Mouse (Mus musculus) adrenal gland, postnatal 36 days (tissue): ENCODE measurements around the gene Lmntd1. TPM values are rescaled to one million over a fixed set of nuclear protein-coding genes. Genes with fewer than 3 reads are reported as not detected.

ENCODE experiments used
- DNase-seq, 2 experiments: peaks; one replicate each; pipeline ENCODE4 v3.0.0; 2021; ENCODE audit warnings: mixed read lengths in 1 of 2
- long read RNA-seq, 2 experiments: library from polyadenylated mRNA; stranded (forward); transcript quantifications; one replicate each; pipeline ENCODE4 v2.0.0; 2021; ENCODE audit warnings: borderline sequencing depth in 2 of 2
- total RNA-seq, 2 experiments: library from RNA; stranded (reverse); gene quantifications; 2 replicates each; pipeline ENCODE4 v1.2.3; 2021

The Lmntd1 gene
- under 1 TPM; 0.33 to 0.56 TPM for total RNA-seq
- long read RNA-seq, experiment 1, partial matches to known transcripts: 1 of 2 reads
- long read RNA-seq, experiment 1, other reads (novel, unspliced or antisense): 1 of 2 reads
- long read RNA-seq, experiment 2: 0 reads

DNA sequence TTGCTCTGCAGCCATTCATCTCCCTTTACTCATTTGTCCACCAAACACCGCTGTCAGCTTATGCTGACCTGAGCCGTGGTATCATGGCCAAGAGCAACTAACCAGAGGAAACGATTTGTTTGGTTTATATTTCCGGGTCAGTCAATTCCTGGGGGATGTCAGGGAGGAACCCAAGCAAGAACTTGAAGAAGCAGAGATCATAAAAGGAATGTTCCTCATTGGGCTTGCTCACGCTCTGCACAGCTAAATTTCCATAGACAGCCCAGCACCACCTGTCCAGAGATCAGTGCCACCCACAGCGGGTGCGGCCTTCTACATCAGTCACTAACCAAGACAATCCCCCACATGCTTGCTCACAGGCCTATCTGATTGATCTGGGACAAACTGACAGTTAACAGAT is at the start of gene Lmntd1:
Gene Lmntd1, minus strand, starts transcription at position 101 of the 400 bp plus-strand sequence.
- no peak for DNase-seq

DNA sequence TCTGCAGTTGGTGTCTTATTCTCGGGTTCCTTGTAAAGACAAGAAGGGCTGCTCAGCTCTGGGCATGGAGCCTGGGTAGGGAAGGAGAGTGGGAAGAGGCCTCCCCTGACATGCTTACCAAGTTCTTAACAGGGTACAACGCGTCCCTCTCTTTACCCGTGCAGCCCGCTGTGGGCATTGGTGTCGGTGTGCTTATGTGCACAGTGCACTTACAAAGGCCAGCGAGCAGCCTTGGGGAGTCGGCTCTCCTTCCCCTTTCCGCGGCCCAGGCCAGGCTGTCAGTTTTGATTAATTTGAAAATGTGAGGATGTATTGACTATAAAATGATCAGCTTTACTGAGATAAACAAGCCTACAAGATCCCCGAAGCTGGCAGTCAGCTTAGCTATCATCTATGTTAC is 46.8 kb upstream of the Lmntd1 start:
- DNase-seq: peak; percentile 19 to 30

DNA sequence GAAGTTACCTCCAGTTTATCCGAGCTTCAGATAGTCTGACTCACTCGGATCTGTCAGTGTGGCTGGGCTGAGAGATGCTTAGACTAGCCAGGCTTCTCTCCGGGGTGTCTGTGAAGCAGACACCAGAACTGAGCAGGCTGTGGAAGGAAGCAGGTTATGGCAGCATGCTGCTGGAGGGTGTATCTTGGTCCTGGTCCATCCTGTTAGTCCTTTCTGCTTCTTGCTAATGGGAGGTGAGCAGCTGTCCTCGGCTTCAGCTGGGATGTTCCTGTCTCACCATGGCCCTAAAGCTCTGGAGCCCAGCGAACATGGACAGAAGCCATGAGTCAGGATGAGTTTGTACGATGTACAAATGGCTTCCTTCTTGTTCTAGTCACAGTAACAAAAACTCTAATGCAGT is 45.0 kb upstream of the Lmntd1 start:
- DNase-seq: no peak

DNA sequence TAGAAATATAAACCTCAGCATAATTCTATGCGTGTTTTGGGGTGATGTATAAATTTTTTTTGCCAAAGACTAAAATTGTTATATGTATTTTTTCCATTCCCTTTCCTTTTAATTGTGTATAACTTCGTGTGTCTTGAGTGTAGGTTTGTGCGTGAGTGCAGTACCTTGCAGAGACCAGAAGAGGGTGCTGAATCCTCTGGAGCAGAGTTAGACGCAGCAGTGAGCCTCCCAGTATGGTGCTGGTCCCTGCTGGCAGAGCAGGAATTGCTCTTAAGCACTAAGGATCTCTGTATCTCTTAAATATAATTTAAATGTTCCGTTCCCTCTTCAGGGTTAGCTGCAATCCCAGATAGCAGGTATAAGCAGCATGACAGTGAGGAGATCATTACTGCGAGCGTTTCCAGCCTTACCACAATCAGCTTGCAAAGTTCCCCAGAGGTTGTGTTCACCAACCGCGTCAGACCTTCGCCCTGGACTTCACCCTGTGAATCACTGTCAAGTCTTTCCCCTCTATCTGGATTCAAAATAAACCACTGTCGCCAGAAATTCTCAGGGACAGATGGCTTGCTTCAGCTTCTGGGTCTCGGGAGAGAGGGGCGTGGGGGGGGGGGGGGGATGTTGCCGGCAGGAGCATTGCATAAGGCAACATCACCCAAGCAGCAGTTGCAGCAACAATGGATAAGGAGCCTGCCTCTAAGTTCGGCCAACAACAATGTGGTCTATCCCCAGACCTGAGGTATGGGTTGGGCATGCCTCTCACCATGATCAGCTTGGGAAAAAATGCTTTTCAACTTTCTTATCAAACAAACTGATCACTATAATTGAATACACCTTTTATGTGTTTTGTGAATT is 42.8 kb upstream of the Lmntd1 start:
- no peak for DNase-seq

DNA sequence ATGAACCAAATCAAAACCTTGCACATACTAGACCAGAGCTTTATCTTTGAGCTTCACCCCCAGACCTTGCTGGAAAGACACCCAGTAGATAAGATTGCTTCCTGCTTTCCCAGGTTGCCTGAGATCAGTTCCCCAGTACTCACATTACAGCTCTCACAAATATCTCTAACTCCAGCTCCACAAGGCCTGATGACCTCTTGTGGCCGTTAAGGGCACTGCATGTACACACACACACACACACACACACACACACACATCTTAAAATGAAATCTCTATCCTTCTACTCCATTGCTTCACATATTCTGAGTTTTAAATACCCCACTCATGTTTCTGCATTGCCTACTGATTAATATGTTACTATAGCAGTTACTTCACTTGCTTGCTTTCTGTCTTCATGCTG is 41.6 kb upstream of the Lmntd1 start:
- DNase-seq: no peak

DNA sequence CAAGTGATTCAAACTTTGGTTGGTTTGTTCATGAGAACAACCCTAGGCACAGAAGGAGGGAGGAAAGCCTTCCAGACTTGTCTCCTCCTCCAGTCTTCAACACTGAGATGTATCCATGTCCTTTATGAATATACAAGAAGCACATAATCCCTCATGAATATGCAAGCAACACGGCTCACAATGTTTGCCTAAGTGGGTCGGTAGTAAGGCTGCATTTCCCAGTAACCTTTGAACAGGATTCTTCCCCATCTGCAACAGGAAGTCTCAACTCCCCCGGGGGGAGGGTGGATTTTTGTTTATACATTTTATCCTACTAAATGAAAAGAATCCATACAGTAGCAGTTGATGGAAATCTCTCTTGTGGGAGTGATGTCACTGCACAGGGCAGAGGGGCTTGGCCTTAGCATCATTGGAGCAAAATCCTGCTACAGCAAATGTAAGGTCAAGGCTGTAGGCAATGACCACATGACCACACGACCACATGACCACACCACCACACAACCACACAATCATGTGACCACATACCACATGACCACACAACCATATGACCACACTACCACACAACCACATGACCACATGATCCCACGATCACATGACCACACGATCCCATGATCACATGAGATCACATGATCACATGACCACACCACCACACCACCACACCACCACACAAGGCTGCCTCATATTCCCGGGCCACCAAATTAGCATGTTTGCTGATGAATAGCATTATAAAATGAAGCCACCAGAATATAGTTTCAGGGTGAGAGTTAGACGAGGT is 40.1 kb upstream of the Lmntd1 start:
- DNase-seq: no peak

DNA sequence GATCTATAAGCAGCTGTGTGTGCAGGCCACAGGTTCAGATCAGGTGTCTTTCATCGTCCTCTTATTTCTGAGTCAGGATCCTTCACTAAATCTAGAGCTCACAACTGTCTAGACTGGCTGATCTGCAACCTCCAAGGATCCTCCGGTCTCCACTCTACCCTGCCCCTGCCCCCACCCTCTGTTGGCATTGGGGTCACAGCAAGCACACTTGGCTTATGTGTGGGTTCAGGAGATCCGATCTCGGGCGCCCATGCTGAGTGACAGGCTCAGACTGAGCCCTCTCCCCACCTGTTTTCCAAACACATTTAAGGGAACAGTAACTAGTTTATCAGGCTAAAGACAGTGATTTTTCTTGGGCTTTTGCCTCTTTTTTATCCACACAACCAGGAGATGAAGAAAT is 39.5 kb upstream of the Lmntd1 start:
- no peak for DNase-seq

DNA sequence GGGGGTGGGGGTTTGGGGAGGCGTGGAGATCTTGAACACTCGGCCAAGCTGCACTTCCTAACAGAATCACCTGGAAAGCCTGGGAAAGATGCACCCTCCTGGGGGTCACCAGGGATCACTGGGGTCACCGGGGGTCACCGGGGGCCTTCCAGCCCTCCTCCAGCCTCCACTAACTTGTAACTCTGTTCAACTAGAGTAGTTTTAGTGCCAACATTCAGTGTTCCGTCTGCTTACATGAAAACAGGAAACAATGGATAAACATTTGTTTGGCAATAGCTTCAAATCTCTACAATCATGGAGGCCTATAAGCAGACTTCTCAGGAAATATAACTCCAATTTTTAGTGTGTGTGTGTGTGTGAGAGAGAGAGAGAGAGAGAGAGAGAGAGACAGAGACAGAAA is 38.9 kb upstream of the Lmntd1 start:
- DNase-seq: no peak

DNA sequence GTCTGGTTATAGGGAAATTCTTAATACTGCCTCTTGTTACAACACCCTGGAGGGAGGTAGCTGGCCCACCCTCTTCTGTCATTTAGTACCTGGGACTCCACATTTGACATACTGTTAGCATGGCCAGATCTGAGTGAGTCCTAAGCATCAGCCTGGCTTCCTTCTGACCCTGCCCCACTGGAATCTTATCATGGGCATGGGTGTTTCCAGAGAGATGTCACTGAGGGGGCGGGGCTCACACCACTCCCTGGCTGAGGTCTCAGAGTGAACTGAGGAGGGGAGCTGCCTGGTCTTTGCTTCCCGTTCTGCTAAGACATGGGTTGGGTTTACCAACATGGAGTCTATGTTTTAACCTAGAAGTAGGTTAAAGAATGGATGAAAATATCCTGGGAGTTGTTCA is 37.9 kb upstream of the Lmntd1 start:
- no peak for DNase-seq

DNA sequence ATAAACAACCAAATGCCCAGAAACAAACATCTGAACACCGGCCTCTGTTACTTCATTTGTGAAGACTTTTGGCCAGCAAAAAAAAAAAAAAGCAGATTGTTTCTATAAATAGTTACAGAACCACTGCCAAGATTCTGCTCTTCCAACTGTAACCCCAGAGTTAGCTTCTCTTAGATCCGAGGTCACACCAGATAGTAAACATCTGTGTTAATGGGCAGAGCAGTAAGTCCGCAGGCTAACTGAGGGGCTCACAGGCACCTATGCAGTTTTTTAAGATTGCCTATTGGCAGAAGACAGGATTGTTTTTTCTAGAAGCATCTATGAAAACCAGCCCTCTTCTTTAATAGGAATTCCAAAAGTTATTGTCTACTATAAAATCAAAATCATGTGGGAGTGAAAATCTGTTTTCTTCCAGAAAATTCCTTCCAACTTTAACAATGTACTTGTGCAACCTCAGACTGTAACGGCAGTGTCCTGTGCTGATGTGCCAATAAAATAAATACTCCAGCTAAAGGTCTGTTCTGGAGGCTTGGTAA is 26.9 kb upstream of the Lmntd1 start:
- no peak for DNase-seq

DNA sequence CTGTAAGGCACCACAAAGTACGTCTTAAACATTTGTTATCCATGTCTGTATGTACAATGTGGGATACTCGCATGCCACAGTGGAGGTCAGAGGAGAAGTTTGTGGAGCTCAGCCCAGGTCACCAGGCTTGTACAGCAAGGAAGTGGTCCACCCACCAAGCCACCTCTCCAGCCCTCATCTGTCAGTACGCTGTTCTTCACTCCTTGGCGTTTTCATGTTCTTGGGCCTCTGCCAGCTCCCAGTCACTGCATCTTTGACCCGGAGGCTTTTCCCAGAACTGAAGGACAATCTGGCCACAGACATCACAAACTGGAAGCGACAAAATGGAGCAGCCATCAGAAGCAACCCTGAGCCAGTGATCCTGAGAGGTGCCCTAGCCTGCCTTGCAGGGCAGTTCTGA is 24.1 kb upstream of the Lmntd1 start:
- DNase-seq: peak; percentile 80 to 82

DNA sequence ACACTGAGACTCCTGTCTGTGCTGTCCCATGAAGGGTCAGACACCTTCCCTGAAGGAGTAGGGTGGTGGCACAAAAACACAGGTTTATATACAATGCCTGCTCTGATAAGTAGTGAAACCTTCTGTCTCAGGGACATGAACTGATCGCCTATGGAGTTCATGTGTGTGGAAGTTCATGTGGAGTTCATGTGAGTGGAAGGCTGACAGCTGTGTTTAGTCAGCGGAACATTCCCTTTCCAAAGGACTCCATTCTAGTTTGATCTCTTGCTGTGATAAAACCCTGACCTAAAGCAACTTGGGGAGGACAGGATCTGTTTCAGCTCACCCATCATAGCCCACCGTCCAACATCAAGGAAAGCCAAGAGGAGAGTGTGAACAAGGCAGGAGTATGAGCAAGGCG is 22.6 kb upstream of the Lmntd1 start:
- no peak for DNase-seq

DNA sequence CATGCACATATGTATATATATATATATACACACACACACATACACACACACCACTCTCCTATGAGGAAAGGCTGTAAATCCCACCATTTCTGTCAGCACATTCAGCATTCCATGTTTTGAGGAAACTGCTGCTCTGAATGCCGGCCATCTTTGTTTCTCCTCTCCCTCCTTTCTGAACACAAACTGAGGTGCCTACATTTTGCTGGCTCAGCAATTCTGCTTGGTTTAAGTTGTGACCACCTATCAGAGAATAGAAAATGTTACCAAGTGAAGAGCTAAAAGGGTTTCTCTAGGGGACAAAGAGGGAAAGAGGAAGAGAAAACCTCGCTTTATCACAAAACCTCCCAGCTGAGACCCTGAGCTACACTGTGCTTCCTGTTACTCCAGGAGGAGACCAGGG is 20.3 kb upstream of the Lmntd1 start:
- DNase-seq: no peak

DNA sequence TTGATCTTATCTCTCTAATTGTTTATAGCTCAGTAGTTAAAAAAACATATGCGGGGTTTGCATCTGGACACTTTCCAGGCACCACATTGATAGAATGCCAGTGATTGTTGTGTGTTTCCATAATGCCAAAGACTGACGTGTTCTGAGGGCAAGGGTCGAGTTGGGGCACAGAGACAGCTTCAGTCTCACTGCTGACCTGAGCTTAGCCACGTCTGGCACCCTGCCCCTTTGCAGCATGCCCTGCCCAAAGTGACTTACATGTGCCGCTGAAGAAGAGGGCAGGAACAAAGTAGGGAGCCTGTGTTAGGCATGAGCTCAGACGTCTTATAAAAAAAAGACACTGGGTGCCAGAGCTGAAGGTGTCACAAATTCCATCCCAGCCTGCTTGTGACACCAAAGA is 16.1 kb upstream of the Lmntd1 start:
- no peak for DNase-seq

DNA sequence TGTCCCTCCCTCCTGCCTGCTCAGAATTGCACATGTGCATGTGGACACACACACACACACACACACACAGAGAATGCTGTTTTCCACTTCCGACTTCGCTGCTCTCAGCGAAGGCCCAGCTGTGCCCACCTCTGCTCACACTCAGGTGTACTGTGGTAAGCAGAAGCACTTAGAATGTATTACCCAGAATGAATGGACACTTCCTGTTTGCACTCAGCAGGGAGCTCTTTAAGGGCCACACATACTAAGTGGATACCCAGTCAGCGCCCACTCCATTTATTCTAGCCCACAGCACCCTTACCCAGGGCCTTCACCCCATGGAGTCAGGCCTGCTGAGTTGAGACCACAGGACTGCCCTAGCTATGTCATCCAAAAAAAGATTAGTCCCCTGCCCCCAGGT is 9.0 kb upstream of the Lmntd1 start:
- DNase-seq: no peak

DNA sequence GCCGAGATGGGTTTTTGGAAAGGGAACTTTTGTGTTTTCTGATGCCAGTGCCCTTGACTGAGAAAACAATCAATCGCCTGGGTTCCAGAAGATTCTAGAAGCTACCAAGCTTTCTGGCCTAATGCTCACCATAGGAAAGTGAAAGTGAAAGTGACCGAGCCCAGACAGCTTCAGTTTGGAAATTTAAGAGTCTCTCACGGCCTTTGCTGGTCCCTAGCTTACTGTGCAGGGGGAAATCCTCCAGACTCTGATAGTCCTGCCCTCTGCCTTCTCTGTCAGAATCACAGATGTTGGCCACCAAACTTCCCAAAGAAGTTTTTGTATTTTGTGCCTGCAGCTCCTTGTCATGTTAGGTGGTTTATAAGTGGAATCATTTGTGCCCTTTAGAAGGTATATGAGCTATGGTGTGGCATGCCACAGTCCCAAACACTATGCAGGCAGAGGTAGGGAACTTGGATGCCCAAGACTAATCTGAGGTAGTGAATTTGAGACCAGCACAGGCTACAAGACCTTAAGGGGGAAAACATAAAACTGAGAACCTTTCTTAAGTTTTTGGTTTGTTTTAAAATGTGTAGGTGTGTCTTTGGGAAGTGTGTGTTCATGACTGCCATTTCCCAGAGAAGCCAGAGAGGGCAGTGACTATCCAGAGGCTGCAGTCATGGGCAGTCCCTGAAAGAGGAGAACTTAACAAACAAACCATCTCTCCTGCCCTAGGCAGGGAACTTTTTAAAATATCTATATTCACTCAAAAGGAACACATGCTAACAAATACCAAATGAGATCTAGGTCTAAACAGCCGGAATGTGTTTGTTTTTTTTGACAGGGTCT is 2.5 kb upstream of the Lmntd1 start:
- DNase-seq: no peak

DNA sequence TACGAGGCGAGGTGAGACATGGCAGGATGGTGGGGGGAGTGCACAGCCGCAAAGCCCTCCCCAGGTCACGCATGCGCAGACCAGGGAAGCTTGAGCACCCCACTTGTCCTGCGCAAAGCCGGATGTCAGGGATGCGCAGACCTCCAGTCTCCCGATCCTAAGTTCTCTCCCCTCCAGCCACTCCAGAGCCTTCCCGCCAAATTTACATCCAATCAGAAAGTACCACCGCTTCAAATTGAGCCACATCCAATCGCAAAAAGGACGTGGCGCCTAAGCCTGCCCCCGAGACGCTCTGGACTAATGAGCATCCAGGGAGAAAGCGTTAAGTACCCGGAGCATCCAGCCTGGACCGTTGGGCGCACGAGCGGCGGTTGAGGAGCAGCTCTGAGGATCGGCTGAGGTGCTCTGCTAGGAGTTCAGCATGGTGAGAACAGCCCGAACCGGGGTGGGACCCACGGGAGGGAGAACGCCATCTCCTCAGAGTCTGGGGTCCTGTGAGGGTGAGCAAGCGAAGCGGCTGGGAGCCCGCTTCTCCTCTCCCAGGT is 1.6 kb upstream of the Lmntd1 start, which contains the start of gene Tuba3b:
Gene Tuba3b, plus strand, starts transcription at position 92 of the 545 bp plus-strand sequence.
- no peak for DNase-seq

DNA sequence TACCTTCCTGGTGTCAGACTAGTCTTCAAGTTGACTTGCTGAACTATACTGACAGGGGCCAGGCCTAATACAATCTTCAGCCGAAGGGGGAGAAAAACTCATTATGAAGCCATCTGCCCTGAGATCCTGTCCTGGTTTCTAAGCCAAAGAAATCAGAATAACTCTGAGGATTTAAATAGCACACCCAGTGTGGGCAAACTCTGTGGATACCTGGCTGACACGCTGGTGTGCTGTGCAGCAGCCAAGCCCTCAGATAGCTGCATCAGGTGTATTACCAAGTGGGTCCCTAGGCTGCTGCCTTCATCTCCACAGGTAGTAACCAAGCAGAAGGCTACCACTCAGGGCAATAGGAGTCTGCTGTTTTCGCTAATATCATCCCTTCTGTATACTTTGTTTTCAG is 1.5 kb downstream of the Lmntd1 start:
- DNase-seq: no peak

DNA sequence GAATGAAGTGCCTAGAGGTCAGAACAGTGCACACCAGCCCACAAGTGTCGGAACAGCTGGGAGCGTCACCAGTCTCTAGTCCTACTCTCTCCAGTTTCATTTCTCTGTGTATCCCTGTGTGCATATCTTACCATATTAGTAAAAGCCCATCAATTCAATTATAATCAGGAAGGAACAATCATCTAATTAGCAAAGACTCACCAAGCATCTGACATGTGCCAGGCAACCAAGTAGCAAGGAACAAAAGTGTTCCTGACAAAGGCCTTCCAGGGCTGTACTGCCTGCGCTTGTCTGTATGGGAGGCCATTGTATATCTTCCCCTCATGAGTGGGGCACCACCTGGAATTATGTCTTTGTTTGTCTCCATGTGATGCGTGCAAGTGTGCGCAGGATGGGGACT is 3.2 kb downstream of the Lmntd1 start:
- DNase-seq: no peak

DNA sequence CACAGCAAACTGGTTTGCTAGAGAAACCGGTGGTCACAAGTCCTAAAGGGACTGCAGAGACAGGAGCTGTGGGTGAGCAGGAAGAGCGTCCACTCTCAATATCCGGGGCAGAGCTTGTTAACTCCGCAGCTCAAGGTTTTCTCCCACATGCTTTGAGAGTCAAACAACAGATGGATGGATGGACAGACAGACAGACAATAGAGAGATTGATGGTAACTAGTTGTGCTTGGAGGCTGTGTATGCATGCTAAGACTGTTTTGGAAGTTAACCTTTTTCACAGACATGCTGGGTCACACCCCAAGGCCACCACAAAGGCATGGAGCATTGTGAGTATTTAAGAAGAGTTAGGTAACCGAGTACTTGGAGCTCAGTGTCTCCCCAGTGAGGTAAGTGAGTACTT is 5.4 kb downstream of the Lmntd1 start:
- DNase-seq: no peak

DNA sequence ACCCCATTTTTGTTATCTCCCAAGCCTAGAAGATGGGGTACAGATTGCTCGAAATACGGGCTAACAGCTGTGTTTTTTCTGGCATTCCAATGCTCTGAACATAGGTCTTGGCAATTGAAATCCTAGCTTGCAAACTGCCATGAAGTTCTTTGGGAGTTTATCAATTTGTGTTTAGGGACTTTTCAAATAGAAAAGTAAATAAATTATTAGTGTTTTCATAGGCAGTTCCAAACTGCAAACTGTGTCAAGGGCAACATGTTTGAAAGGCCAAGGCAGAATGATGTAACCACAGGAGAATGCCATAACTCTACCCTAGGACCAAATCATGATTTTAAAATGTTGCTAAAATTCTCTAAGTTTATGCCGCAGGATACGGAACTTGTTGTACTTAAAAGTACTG is 6.4 kb downstream of the Lmntd1 start:
- DNase-seq: peak; percentile 40 to 41

DNA sequence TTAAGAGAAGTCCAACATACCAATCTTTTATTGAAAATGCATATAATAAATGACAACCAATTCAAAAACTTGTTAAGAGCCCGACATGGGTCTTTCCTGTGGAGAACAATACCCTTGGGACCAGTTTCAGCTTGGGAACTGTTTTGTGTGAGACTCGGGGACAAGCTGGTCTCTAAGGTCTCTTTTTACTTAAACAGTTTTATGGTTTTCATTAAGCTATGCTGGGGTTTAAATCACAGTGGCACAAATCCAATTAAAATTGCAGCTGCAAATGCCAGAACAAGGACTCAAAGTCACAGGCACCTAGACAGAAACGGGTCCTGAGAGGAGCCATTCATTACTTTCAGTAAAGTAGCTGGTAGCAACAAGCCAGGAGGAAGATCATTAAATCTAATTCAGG is 8.9 kb downstream of the Lmntd1 start:
- DNase-seq: no peak
